Mouse (Mus musculus): ENCODE measurements at regions not wholly inside any gene's neighbourhood (a gene's known extent, or its start where the extent isn't known, plus 50 kb on each side); places are given as distances from the start of the nearest gene placed in this dataset.

- TF ChIP-seq CTCF (IDR thresholded peaks at IDR 0.05; ENCODE audit: insufficient read depth, low read depth, low read length), result no peak
- TF ChIP-seq POLR2A (IDR thresholded peaks at IDR 0.05; ENCODE audit: insufficient read depth, low read depth, low read length), result no peak
Observed at GRCm38 (mm10) chr13:78348830-78349229, 149.3 kb upstream of the Nr2f1 start.

Data from olfactory bulb, adult 2 months (tissue).